Mouse (Mus musculus) midbrain, embryonic 13.5 days (tissue): ENCODE results near the gene Vgll1. TPM values are rescaled to one million over a fixed set of nuclear protein-coding genes. Genes with fewer than 3 reads are reported as not detected.
A peak's percentile ranks its signal among the peaks of the same experiment; 100 is the strongest.

Experiments
- ATAC-seq: fragments of 200-750 bp; cut with Nextera tagmentation; 2 replicates; pipeline ENCODE4 v1.8.0; 2017; ENCODE audit warnings: mild to moderate bottlenecking, moderate TSS enrichment, moderate library complexity
- H3K27ac ChIP-seq: fragments of 300-500 bp; sonication (generic); 2 replicates; pipeline ENCODE4 v1.5.1; 2015; ENCODE audit warnings: inconsistent platforms, mild to moderate bottlenecking, moderate library complexity
- H3K27me3 ChIP-seq: fragments of 300-500 bp; sonication (generic); 2 replicates; pipeline ENCODE4 v1.6.1; 2015; ENCODE audit warnings: mild to moderate bottlenecking, inconsistent platforms
- H3K36me3 ChIP-seq: fragments of 300-500 bp; sonication (generic); 2 replicates; pipeline ENCODE4 v1.6.1; 2015; ENCODE audit warnings: mild to moderate bottlenecking, inconsistent platforms
- H3K4me1 ChIP-seq: fragments of 300-500 bp; sonication (generic); replicated peaks from 2 replicates; pipeline ENCODE4 v1.6.1; 2015; ENCODE audit warnings: inconsistent platforms
- H3K4me2 ChIP-seq: fragments of 300-500 bp; sonication (generic); replicated peaks from 2 replicates; pipeline ENCODE4 v1.6.1; 2015; ENCODE audit warnings: moderate library complexity, mild to moderate bottlenecking, inconsistent platforms
- H3K4me3 ChIP-seq: fragments of 300-500 bp; sonication (generic); replicated peaks from 2 replicates; pipeline ENCODE4 v1.5.1; 2015; ENCODE audit warnings: mild to moderate bottlenecking, inconsistent platforms
- H3K9ac ChIP-seq: fragments of 300-500 bp; sonication (generic); replicated peaks from 2 replicates; pipeline ENCODE4 v1.6.1; 2015; ENCODE audit warnings: mild to moderate bottlenecking, inconsistent platforms
- H3K9me3 ChIP-seq: fragments of 300-500 bp; sonication (generic); 2 replicates; pipeline ENCODE4 v1.6.1; 2016; ENCODE audit warnings: mild to moderate bottlenecking, inconsistent platforms
- WGBS: fragments of 180-500 bp; shearing (Covaris S2); methylation state at CpG from one replicate; pipeline ENCODE4 v1.1.7; 2015; 5-methylcytosine and 5-hydroxymethylcytosine counted together
- polyA plus RNA-seq: library from polyadenylated mRNA; unstranded; fragments of >200 nt; fragmentation: Nextera tagmentation; extraction: Ambion mirVana; gene quantifications from 2 replicates; pipeline ENCODE4 v1.2.1, GENCODE M21; 2015

Vgll1 gene
- polyA plus RNA-seq, result not detected in 2 replicates

- Histone ChIP-seq H3K36me3 (no peaks in the 10 kb centered on the region), H3K4me3 (no peak within 1 kb of the TSS), H3K27ac (no peak within 1 kb of the TSS), H3K9ac (no peak within 1 kb of the TSS), H3K4me2 (no peak within 1 kb of the TSS), H3K9me3 (no peaks in the 10 kb centered on the region), H3K4me1 (no peaks in the 10 kb centered on the region), H3K27me3 (no peaks in the 10 kb centered on the region)
- 81% methylated on average over 4 of the region's 4 CpGs for WGBS
- ATAC-seq, result no peak
Observed at GRCm38 (mm10) chrX:57087806-57088205, at the start of gene Vgll1. Gene Vgll1 (plus strand): TSS chrX:57088106.

DNA sequence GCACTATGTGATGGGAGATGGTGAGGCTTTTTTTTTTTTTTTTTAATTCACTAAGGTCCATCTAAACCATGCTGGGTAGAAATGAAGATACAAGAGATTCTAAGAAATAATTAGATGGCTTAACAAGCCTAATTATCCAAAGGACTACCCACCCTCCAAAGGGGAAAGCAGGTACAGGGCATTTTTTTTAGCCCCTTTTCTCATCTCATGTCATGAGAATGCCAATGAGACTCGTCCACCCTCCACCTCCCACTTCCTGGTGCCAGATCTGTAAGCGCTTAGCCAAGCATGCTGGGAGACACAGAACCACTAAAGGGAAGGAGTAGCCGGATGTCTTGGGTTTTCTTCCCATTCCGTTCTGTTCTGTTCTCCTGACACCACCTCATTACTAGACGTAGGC lies 45.1 kb upstream of the Vgll1 start, which contains the start of gene Brs3:
Gene Brs3, plus strand, starts transcription at position 301 of the 400 bp plus-strand sequence.
- Histone ChIP-seq H3K9ac (no peak within 1 kb of the TSS), H3K27me3 (no peaks in the 10 kb centered on the region), H3K9me3 (no peaks in the 10 kb centered on the region), H3K36me3 (no peaks in the 10 kb centered on the region), H3K4me1 (no peaks in the 10 kb centered on the region), H3K4me2 (no peak within 1 kb of the TSS), H3K4me3 (no peak within 1 kb of the TSS), H3K27ac (no peak within 1 kb of the TSS)
- no peak for ATAC-seq
- WGBS, result 77% methylated on average over 5 of the region's 5 CpGs

DNA sequence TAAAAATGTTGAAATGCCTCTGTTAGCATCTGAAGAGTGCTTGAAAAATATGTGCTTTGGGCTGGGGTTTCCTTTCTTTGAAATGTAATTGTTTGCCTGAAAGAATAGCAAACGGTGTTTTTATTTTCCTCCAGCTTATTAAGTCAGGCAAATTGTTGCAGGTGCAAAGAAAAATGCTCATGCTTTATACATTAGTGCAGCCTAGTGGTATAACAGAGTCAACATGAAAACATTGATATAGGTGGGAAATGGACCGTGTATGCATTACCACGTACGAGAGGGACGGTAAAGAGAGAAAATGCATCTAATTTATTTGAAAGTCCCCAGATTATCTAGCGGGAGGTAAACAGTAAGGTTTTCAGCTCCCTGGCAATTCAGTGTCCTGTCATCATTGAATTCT lies 44.0 kb upstream of the Vgll1 start:
- H3K4me1 ChIP-seq, result no peaks in the 10 kb centered on the region
- H3K4me3 ChIP-seq, result no peak overlapping the region
- ATAC-seq, result no peak
- H3K36me3 ChIP-seq, result no peaks in the 10 kb centered on the region
- H3K9me3 ChIP-seq, result no peaks in the 10 kb centered on the region
- H3K27ac ChIP-seq, result no peak overlapping the region
- H3K27me3 ChIP-seq, result no peaks in the 10 kb centered on the region
- no peak overlapping the region for H3K4me2 ChIP-seq
- H3K9ac ChIP-seq, result no peak overlapping the region
- 76% methylated on average over 6 of the region's 6 CpGs for WGBS

GRCm38 (mm10) chrX:57052848-57053173 lies 35.1 kb upstream of the Vgll1 start:
- Histone ChIP-seq H3K4me2 (peak overlapping the region; percentile 49), H3K36me3 (peaks cover 6% of the 10 kb centered on the region; the same call in 1 of the 2 replicates), H3K27ac (peak overlapping the region; percentile 95), H3K4me3 (peak overlapping the region; percentile 53), H3K9me3 (no peaks in the 10 kb centered on the region), H3K4me1 (no peaks in the 10 kb centered on the region; the same call in 1 of the 2 replicates), H3K9ac (peak overlapping the region; percentile 66), H3K27me3 (no peaks in the 10 kb centered on the region)
- 26% methylated on average over 4 of the region's 4 CpGs for WGBS
- ATAC-seq, result peak; percentile 77

- H3K9ac ChIP-seq, result peak within 1 kb of the TSS; percentile 66
- peak within 1 kb of the TSS; percentile 53 for H3K4me3 ChIP-seq
- no peaks in the 10 kb centered on the region; the same call in 1 of the 2 replicates for H3K4me1 ChIP-seq
- H3K36me3 ChIP-seq, result peaks cover 6% of the 10 kb centered on the region; the same call in 1 of the 2 replicates
- peak; percentile 98 for ATAC-seq
- H3K27ac ChIP-seq, result peak within 1 kb of the TSS; percentile 95
- H3K27me3 ChIP-seq, result no peaks in the 10 kb centered on the region
- no peaks in the 10 kb centered on the region for H3K9me3 ChIP-seq
- peak within 1 kb of the TSS; percentile 62 for H3K4me2 ChIP-seq
- 13% methylated on average over 82 of the region's 85 CpGs for WGBS
Observed at GRCm38 (mm10) chrX:57053174-57053992, 34.5 kb upstream of the Vgll1 start, which contains the start of gene Htatsf1. Gene Htatsf1 (plus strand): TSS chrX:57053583.

DNA sequence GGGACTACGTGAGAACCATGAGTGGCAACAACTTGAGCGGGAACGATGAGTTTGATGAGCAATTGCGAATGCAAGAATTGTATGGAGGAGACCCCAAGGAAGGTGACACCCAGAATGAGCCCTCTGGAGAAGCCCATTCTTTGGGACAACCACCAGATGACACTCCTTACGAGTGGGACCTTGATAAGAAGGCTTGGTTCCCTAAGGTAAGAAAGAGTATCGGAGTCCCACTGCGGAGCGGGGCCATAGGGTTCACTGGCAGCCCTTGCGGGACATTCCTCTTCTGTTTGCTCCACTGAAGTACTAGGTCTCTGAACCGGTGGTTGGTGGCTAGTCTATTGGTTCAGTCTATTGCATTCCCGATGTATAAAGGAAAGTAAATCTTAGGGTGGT lies 33.9 kb upstream of the Vgll1 start:
- ATAC-seq, result peak; percentile 46; the same call in 1 of the 2 replicates
- Histone ChIP-seq H3K4me1 (no peaks in the 10 kb centered on the region; the same call in 1 of the 2 replicates), H3K9ac (peak overlapping the region; percentile 66), H3K9me3 (no peaks in the 10 kb centered on the region), H3K36me3 (peaks cover 6% of the 10 kb centered on the region; the same call in 1 of the 2 replicates), H3K27ac (peak overlapping the region; percentile 95), H3K4me2 (peak overlapping the region; percentile 62), H3K27me3 (no peaks in the 10 kb centered on the region), H3K4me3 (peak overlapping the region; percentile 53)
- WGBS, result 29% methylated on average over 11 of the region's 11 CpGs

DNA sequence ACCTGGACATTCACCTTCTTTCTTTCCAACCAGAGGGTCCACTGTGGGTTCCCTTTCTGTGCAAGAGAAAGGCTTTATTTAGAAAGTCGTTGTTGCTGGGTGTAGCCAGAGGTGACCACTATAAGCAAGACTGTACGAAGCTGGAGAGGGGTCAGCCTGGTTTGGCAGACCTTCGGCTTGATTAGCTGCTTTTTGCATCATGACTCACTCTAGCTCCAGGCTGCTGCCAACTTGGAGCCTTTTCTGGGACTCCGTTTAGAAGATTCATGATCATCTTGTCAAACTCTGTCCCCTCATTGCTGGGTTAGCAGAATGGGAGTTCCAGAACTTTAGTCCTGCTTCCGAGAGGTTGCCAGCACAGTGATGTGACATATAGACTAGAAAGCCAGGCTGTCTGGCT lies 6.4 kb upstream of the Vgll1 start:
- no peak for ATAC-seq
- 85% methylated on average over 5 of the region's 5 CpGs for WGBS
- no peak overlapping the region for H3K4me2 ChIP-seq

GRCm38 (mm10) chrX:57103415-57103814 lies 15.5 kb downstream of the Vgll1 start:
- Histone ChIP-seq H3K36me3 (no peaks in the 10 kb centered on the region), H3K4me2 (no peak overlapping the region), H3K4me1 (no peaks in the 10 kb centered on the region), H3K4me3 (no peak overlapping the region), H3K9me3 (no peaks in the 10 kb centered on the region), H3K27me3 (no peaks in the 10 kb centered on the region), H3K27ac (no peak overlapping the region), H3K9ac (no peak overlapping the region)
- no peak for ATAC-seq
- WGBS, result 89% methylated on average over 1 of the region's 1 CpGs

More for the DNA sequence above, 6.4 kb upstream of the Vgll1 start:
- H3K9ac ChIP-seq, result no peak overlapping the region
- H3K27ac ChIP-seq, result no peak overlapping the region
- H3K4me3 ChIP-seq, result no peak overlapping the region
- H3K4me1 ChIP-seq, result no peaks in the 10 kb centered on the region
- no peaks in the 10 kb centered on the region for H3K27me3 ChIP-seq
- no peaks in the 10 kb centered on the region for H3K36me3 ChIP-seq
- no peaks in the 10 kb centered on the region for H3K9me3 ChIP-seq

- H3K4me1 ChIP-seq, result no peaks in the 10 kb centered on the region
- H3K9me3 ChIP-seq, result no peaks in the 10 kb centered on the region
- no peak overlapping the region for H3K27ac ChIP-seq
- no peak for ATAC-seq
- H3K27me3 ChIP-seq, result no peaks in the 10 kb centered on the region
- H3K36me3 ChIP-seq, result no peaks in the 10 kb centered on the region
- no peak overlapping the region for H3K9ac ChIP-seq
- H3K4me3 ChIP-seq, result no peak overlapping the region
- WGBS, result 89% methylated on average over 3 of the region's 3 CpGs
- H3K4me2 ChIP-seq, result no peak overlapping the region
Observed at GRCm38 (mm10) chrX:57106956-57107355, 19.1 kb downstream of the Vgll1 start.

- no peaks in the 10 kb centered on the region for H3K27me3 ChIP-seq
- ATAC-seq, result no peak
- no peak overlapping the region for H3K27ac ChIP-seq
- no peaks in the 10 kb centered on the region for H3K36me3 ChIP-seq
- no peak overlapping the region for H3K4me3 ChIP-seq
- H3K4me1 ChIP-seq, result no peaks in the 10 kb centered on the region
- H3K9ac ChIP-seq, result no peak overlapping the region
- WGBS, result 76% methylated on average over 8 of the region's 8 CpGs
- H3K4me2 ChIP-seq, result no peak overlapping the region
- no peaks in the 10 kb centered on the region for H3K9me3 ChIP-seq
Observed at GRCm38 (mm10) chrX:57118143-57118542, 30.2 kb downstream of the Vgll1 start.

DNA sequence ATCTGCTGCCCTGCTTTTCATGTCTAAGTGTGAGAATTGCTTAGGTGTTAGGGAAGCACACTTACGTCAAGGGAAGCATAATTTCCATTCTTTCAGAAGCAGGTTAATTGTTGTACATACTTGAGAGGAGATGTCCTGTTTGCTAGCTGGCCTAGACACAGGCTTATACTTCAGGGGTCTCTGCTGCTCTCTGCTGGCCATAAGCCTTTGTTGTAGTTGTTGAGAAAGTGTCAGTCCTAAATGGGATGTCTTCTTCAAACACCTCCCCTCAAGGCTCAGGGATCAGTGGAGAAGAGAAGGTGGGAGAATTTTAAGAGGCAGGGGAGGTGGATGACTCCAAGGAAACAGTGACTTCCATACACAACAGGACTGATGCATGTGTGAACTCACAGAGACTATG lies 32.9 kb downstream of the Vgll1 start:
- H3K4me2 ChIP-seq, result no peak overlapping the region
- WGBS, result 82% methylated on average over 1 of the region's 1 CpGs
- no peak overlapping the region for H3K27ac ChIP-seq
- no peaks in the 10 kb centered on the region for H3K36me3 ChIP-seq
- H3K4me3 ChIP-seq, result no peak overlapping the region
- no peaks in the 10 kb centered on the region for H3K27me3 ChIP-seq
- no peak overlapping the region for H3K9ac ChIP-seq
- no peaks in the 10 kb centered on the region for H3K9me3 ChIP-seq
- no peaks in the 10 kb centered on the region for H3K4me1 ChIP-seq
- ATAC-seq, result no peak

DNA sequence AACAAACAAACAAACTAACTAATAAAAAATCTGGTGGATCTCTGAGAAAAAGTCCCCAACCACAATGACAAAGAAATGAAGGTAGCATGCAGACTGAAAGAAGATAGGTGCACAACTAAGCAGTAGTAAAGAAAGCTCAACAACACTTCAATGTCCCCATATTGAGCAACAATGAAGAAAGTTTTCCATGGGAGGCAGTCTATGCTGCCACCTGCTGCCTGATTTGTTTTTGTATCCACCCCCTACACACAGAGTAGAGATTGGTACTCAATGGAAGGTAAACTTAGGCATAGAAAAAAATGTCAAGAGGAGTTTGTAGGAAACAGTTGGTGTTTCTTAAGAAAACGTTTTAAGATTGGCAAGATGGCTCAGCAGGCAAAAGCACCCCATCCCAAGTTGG lies 42.7 kb downstream of the Vgll1 start:
- Histone ChIP-seq H3K9me3 (no peaks in the 10 kb centered on the region), H3K36me3 (no peaks in the 10 kb centered on the region), H3K4me2 (no peak overlapping the region), H3K4me3 (no peak overlapping the region), H3K9ac (no peak overlapping the region), H3K27ac (no peak overlapping the region), H3K27me3 (no peaks in the 10 kb centered on the region), H3K4me1 (no peaks in the 10 kb centered on the region)
- WGBS, result 48% methylated on average over 1 of the region's 1 CpGs
- ATAC-seq, result no peak
